Mouse (Mus musculus): Measurements from ENCODE around the gene Mfsd14a. TPM values are rescaled to one million over a fixed set of nuclear protein-coding genes. Genes with fewer than 3 reads are reported as not detected.

The Mfsd14a gene
- polyA plus RNA-seq, 1 experiment = 12.2 TPM

GRCm38 (mm10) chr3:116594076-116594727, 68.3 kb downstream of the Mfsd14a start:
- no peak for DNase-seq (ENCODE audit: low read depth in 1 of 2, low spot score in 2 of 2)
- Histone ChIP-seq H3K4me3 (ENCODE audit: extremely low read depth, insufficient read depth, insufficient read length) (peak overlapping the region; percentile 86), H3K27ac (ENCODE audit: insufficient read depth, low read length) (peak overlapping the region; percentile 83), H3K27me3 (ENCODE audit: control insufficient read depth, insufficient read depth, low read length) (no peaks in the 10 kb centered on the region), H3K36me3 (ENCODE audit: control insufficient read depth, insufficient read depth, low read length) (peaks cover 16% of the 10 kb centered on the region), H3K4me1 (ENCODE audit: control insufficient read depth, insufficient read depth, insufficient read length) (no peaks in the 10 kb centered on the region; the same call in 1 of the 2 replicates)
- TF ChIP-seq POLR2A (IDR thresholded peaks at IDR 0.05; ENCODE audit: low read depth, low read length) (no peak), CTCF (IDR thresholded peaks at IDR 0.05; ENCODE audit: extremely low read depth, insufficient read depth, insufficient read length, insufficient replicate concordance) (no peak)
- 2% methylated on average over 22 of the region's 22 CpGs for WGBS

GRCm38 (mm10) chr3:116582201-116582600, 80.3 kb downstream of the Mfsd14a start:
- TF ChIP-seq CTCF (IDR thresholded peaks at IDR 0.05; ENCODE audit: extremely low read depth, insufficient read depth, insufficient read length, insufficient replicate concordance) = no peak
- no peak for DNase-seq (ENCODE audit: low read depth in 1 of 2, low spot score in 2 of 2)
- peaks cover 24% of the 10 kb centered on the region for H3K36me3 ChIP-seq (ENCODE audit: control insufficient read depth, insufficient read depth, low read length)
- H3K27me3 ChIP-seq (ENCODE audit: control insufficient read depth, insufficient read depth, low read length) = no peaks in the 10 kb centered on the region
- H3K4me1 ChIP-seq (ENCODE audit: control insufficient read depth, insufficient read depth, insufficient read length) = no peaks in the 10 kb centered on the region
- WGBS = 93% methylated on average over 9 of the region's 9 CpGs
- H3K27ac ChIP-seq (ENCODE audit: insufficient read depth, low read length) = no peak overlapping the region
- H3K4me3 ChIP-seq (ENCODE audit: extremely low read depth, insufficient read depth, insufficient read length) = no peak overlapping the region

Other genes starting within 250 kb of the Mfsd14a start
- 4.7 and 6.9 TPM in 2 replicates for gene Cdc14a, start 238.6 kb downstream of the Mfsd14a start, polyA plus RNA-seq (2012; rRNA removed)
- gene Rtca, start 154.5 kb downstream of the Mfsd14a start, polyA plus RNA-seq (2012; rRNA removed) = 17.5 and 25.1 TPM in 2 replicates
- 2.3 and 2.6 TPM in 2 replicates for gene Dbt, start 149.6 kb downstream of the Mfsd14a start, polyA plus RNA-seq (2012; rRNA removed)
- 0.18 and 0.28 TPM in 2 replicates for gene Lrrc39, start 99.7 kb downstream of the Mfsd14a start, polyA plus RNA-seq (2012; rRNA removed)
- gene Sass6, start 67.7 kb downstream of the Mfsd14a start, polyA plus RNA-seq (2012; rRNA removed) = 1.6 and 1.9 TPM in 2 replicates
- gene Trmt13, start 48.1 kb downstream of the Mfsd14a start, polyA plus RNA-seq (2012; rRNA removed) = 4.2 and 4.7 TPM in 2 replicates
- gene Gm43191, start 18.6 kb upstream of the Mfsd14a start, polyA plus RNA-seq (2012; rRNA removed) = not detected in 2 replicates
- 3.7 and 6.0 TPM in 2 replicates for gene Slc35a3, start 50.2 kb upstream of the Mfsd14a start, polyA plus RNA-seq (2012; rRNA removed)
- 2.4 and 2.5 TPM in 2 replicates for gene Agl, start 145.5 kb upstream of the Mfsd14a start, polyA plus RNA-seq (2012; rRNA removed)
- gene Frrs1, start 196.8 kb upstream of the Mfsd14a start, polyA plus RNA-seq (2012; rRNA removed) = 10.6 and 11.5 TPM in 2 replicates